Mouse (Mus musculus) limb, embryonic 10.5 days (tissue): Measurements from ENCODE around the gene Oxct1. TPM values are rescaled to one million over a fixed set of nuclear protein-coding genes. Genes with fewer than 3 reads are reported as not detected.
A peak's percentile ranks its signal among the peaks of the same experiment; 100 is the strongest.

ENCODE experiments used
- DNase-seq: peaks from one replicate; pipeline ENCODE4 v3.0.0-alpha.2; 2017; ENCODE audit warnings: low spot score
- H3K27ac ChIP-seq: fragments of 300-500 bp; sonication (generic); 2 replicates; pipeline ENCODE4 v1.5.1; 2016; ENCODE audit warnings: mild to moderate bottlenecking
- H3K27me3 ChIP-seq: fragments of 300-500 bp; sonication (generic); 2 replicates; pipeline ENCODE4 v1.6.1; 2016; ENCODE audit warnings: low read depth, mild to moderate bottlenecking; ENCODE audit not compliant: poor library complexity, severe bottlenecking
- H3K36me3 ChIP-seq: fragments of 300-500 bp; sonication (generic); 2 replicates; pipeline ENCODE4 v1.6.1; 2016; ENCODE audit warnings: mild to moderate bottlenecking, moderate library complexity
- H3K4me1 ChIP-seq: fragments of 300-500 bp; sonication (generic); 2 replicates; pipeline ENCODE4 v1.6.1; 2016
- H3K4me3 ChIP-seq: fragments of 300-500 bp; sonication (generic); 2 replicates; pipeline ENCODE4 v1.5.1; 2016; ENCODE audit warnings: mild to moderate bottlenecking, moderate library complexity
- H3K9me3 ChIP-seq: fragments of 300-500 bp; sonication (generic); replicated peaks from 2 replicates; pipeline ENCODE4 v1.6.1; 2016; ENCODE audit warnings: mild to moderate bottlenecking
- WGBS: fragments of 180-500 bp; shearing (Covaris S2); methylation state at CpG from one replicate; pipeline ENCODE4 v1.1.7; 2016; 5-methylcytosine and 5-hydroxymethylcytosine counted together
- polyA plus RNA-seq: library from polyadenylated mRNA; unstranded; fragments of >200 nt; fragmentation: Nextera tagmentation; extraction: Ambion mirVana; gene quantifications from 2 replicates; pipeline ENCODE4 v1.2.1, GENCODE M21; 2016

Oxct1 gene
- polyA plus RNA-seq, 1 experiment from 2014 or later, result 116 TPM

- H3K27me3 ChIP-seq, result no peaks in the 10 kb centered on the region
- H3K27ac ChIP-seq, result no peak overlapping the region
- H3K4me1 ChIP-seq, result peaks cover 4% of the 10 kb centered on the region; the same call in 1 of the 2 replicates
- no peak overlapping the region for H3K4me3 ChIP-seq
- DNase-seq, result no peak
- no peaks in the 10 kb centered on the region for H3K36me3 ChIP-seq
- 88% methylated on average over 2 of the region's 2 CpGs for WGBS
- H3K9me3 ChIP-seq, result no peaks in the 10 kb centered on the region; the same call in 1 of the 2 replicates
These were observed 25.6 kb upstream of the Oxct1 start for GRCm38 (mm10) chr15:4000536-4000935.

- Histone ChIP-seq H3K4me1 (no peaks in the 10 kb centered on the region), H3K36me3 (no peaks in the 10 kb centered on the region), H3K9me3 (no peaks in the 10 kb centered on the region), H3K27ac (no peak overlapping the region), H3K4me3 (no peak overlapping the region), H3K27me3 (no peaks in the 10 kb centered on the region)
- WGBS, result 88% methylated on average over 2 of the region's 2 CpGs
- no peak for DNase-seq
These were observed 12.3 kb upstream of the Oxct1 start for GRCm38 (mm10) chr15:4013873-4014272.

GRCm38 (mm10) chr15:4020711-4021110 is 5.5 kb upstream of the Oxct1 start:
- no peak overlapping the region for H3K4me3 ChIP-seq
- no peaks in the 10 kb centered on the region for H3K36me3 ChIP-seq
- 83% methylated on average over 4 of the region's 4 CpGs for WGBS
- DNase-seq, result no peak
- peaks cover 3% of the 10 kb centered on the region; the same call in 1 of the 2 replicates for H3K4me1 ChIP-seq
- no peak overlapping the region for H3K27ac ChIP-seq
- no peaks in the 10 kb centered on the region for H3K9me3 ChIP-seq
- H3K27me3 ChIP-seq, result no peaks in the 10 kb centered on the region

GRCm38 (mm10) chr15:4023747-4024146 is 2.4 kb upstream of the Oxct1 start:
- Histone ChIP-seq H3K27ac (no peak overlapping the region), H3K9me3 (no peaks in the 10 kb centered on the region), H3K36me3 (no peaks in the 10 kb centered on the region), H3K4me3 (no peak overlapping the region), H3K4me1 (peaks cover 11% of the 10 kb centered on the region; the same call in 1 of the 2 replicates), H3K27me3 (no peaks in the 10 kb centered on the region)
- no peak for DNase-seq
- 95% methylated on average over 2 of the region's 2 CpGs for WGBS

- Histone ChIP-seq H3K9me3 (no peaks in the 10 kb centered on the region), H3K27ac (no peak overlapping the region), H3K27me3 (no peaks in the 10 kb centered on the region), H3K4me3 (no peak overlapping the region), H3K36me3 (no peaks in the 10 kb centered on the region), H3K4me1 (peaks cover 11% of the 10 kb centered on the region; the same call in 1 of the 2 replicates)
- WGBS, result 87% methylated on average over 13 of the region's 13 CpGs
- DNase-seq, result no peak
These were observed 1.3 kb upstream of the Oxct1 start for GRCm38 (mm10) chr15:4024726-4025507.

GRCm38 (mm10) chr15:4025508-4025904 is 677 bp upstream of the Oxct1 start:
- peak overlapping the region; percentile 83; the same call in 1 of the 2 replicates for H3K4me3 ChIP-seq
- no peaks in the 10 kb centered on the region for H3K27me3 ChIP-seq
- DNase-seq, result no peak
- no peaks in the 10 kb centered on the region for H3K36me3 ChIP-seq
- H3K9me3 ChIP-seq, result no peaks in the 10 kb centered on the region
- H3K27ac ChIP-seq, result no peak overlapping the region; the same call in 1 of the 2 replicates
- peaks cover 11% of the 10 kb centered on the region; the same call in 1 of the 2 replicates for H3K4me1 ChIP-seq
- WGBS, result 78% methylated on average over 11 of the region's 11 CpGs

GRCm38 (mm10) chr15:4026831-4027584 is 825 bp downstream of the Oxct1 start:
- peaks cover 11% of the 10 kb centered on the region; the same call in 1 of the 2 replicates for H3K4me1 ChIP-seq
- H3K27me3 ChIP-seq, result no peaks in the 10 kb centered on the region
- H3K27ac ChIP-seq, result peak overlapping the region; percentile 90
- H3K4me3 ChIP-seq, result peak overlapping the region; percentile 83
- no peaks in the 10 kb centered on the region for H3K36me3 ChIP-seq
- WGBS, result under 1% methylated on average over 65 of the region's 65 CpGs
- H3K9me3 ChIP-seq, result no peaks in the 10 kb centered on the region
- DNase-seq, result peak; percentile 85

GRCm38 (mm10) chr15:4027671-4028410 is 1.7 kb downstream of the Oxct1 start:
- H3K9me3 ChIP-seq, result no peaks in the 10 kb centered on the region
- no peaks in the 10 kb centered on the region for H3K36me3 ChIP-seq
- H3K27ac ChIP-seq, result peak overlapping the region; percentile 90
- DNase-seq, result peak; percentile 36
- H3K27me3 ChIP-seq, result no peaks in the 10 kb centered on the region
- peaks cover 11% of the 10 kb centered on the region; the same call in 1 of the 2 replicates for H3K4me1 ChIP-seq
- peak overlapping the region; percentile 83 for H3K4me3 ChIP-seq
- WGBS, result 12% methylated on average over 6 of the region's 6 CpGs

- Histone ChIP-seq H3K4me1 (peaks cover 11% of the 10 kb centered on the region; the same call in 1 of the 2 replicates), H3K4me3 (peak overlapping the region; percentile 83; the same call in 1 of the 2 replicates), H3K27ac (no peak overlapping the region), H3K9me3 (no peaks in the 10 kb centered on the region), H3K27me3 (no peaks in the 10 kb centered on the region), H3K36me3 (no peaks in the 10 kb centered on the region)
- 82% methylated on average over 6 of the region's 6 CpGs for WGBS
- no peak for DNase-seq
These were observed 2.2 kb downstream of the Oxct1 start for GRCm38 (mm10) chr15:4028411-4028700.

GRCm38 (mm10) chr15:4028960-4029359 is 2.8 kb downstream of the Oxct1 start:
- H3K9me3 ChIP-seq, result no peaks in the 10 kb centered on the region
- no peak overlapping the region for H3K4me3 ChIP-seq
- no peak overlapping the region for H3K27ac ChIP-seq
- H3K36me3 ChIP-seq, result no peaks in the 10 kb centered on the region
- H3K27me3 ChIP-seq, result no peaks in the 10 kb centered on the region
- peaks cover 11% of the 10 kb centered on the region; the same call in 1 of the 2 replicates for H3K4me1 ChIP-seq
- DNase-seq, result no peak

GRCm38 (mm10) chr15:4033168-4034004 is 7.2 kb downstream of the Oxct1 start:
- H3K27me3 ChIP-seq, result no peaks in the 10 kb centered on the region
- H3K27ac ChIP-seq, result no peak overlapping the region
- no peaks in the 10 kb centered on the region for H3K9me3 ChIP-seq
- 0 out of 2 replicates have a peak, but pooled peaks cover under 1% of the 10 kb centered on the region for H3K4me1 ChIP-seq
- WGBS, result 88% methylated on average over 3 of the region's 3 CpGs
- H3K4me3 ChIP-seq, result no peak overlapping the region
- H3K36me3 ChIP-seq, result peaks cover 29% of the 10 kb centered on the region
- DNase-seq, result no peak

GRCm38 (mm10) chr15:4042423-4042822 is 16.2 kb downstream of the Oxct1 start:
- H3K27me3 ChIP-seq, result no peaks in the 10 kb centered on the region
- H3K4me1 ChIP-seq, result no peaks in the 10 kb centered on the region
- H3K27ac ChIP-seq, result no peak overlapping the region
- peaks cover 28% of the 10 kb centered on the region for H3K36me3 ChIP-seq
- DNase-seq, result no peak
- no peaks in the 10 kb centered on the region for H3K9me3 ChIP-seq
- WGBS, result 67% methylated on average over 3 of the region's 3 CpGs
- H3K4me3 ChIP-seq, result no peak overlapping the region
